Mouse (Mus musculus) bone marrow macrophage, adult 2 months (primary cell): ENCODE results near the gene Mob1a. TPM values are rescaled to one million over a fixed set of nuclear protein-coding genes. Genes with fewer than 3 reads are reported as not detected.
A peak's percentile ranks its signal among the peaks of the same experiment; 100 is the strongest.

Experiments
- H3K27ac ChIP-seq: 2 replicates; pipeline ENCODE4 v1.5.1; 2012; ENCODE audit warnings: low read depth, low read length; ENCODE audit not compliant: insufficient read depth
- H3K4me1 ChIP-seq: 2 replicates; pipeline ENCODE4 v1.6.1; 2012; ENCODE audit warnings: low read length; ENCODE audit not compliant: control insufficient read depth, insufficient read depth
- H3K4me3 ChIP-seq: 2 replicates; pipeline ENCODE4 v1.5.1; 2012; ENCODE audit warnings: mild to moderate bottlenecking, low read length, moderate library complexity; ENCODE audit not compliant: insufficient read depth
- CTCF ChIP-seq: IDR thresholded peaks from 2 replicates; pipeline ENCODE4 v1.5.1; 2012; ENCODE audit warnings: low read depth, mild to moderate bottlenecking, low read length, moderate library complexity
- POLR2A ChIP-seq: IDR thresholded peaks from 2 replicates; pipeline ENCODE4 v1.6.1; 2012; ENCODE audit warnings: mild to moderate bottlenecking, low read depth, low read length, borderline replicate concordance
- polyA plus RNA-seq: library from polyadenylated mRNA; stranded (reverse); fragments of >200 nt; gene quantifications from 2 replicates; pipeline ENCODE4 v1.2.4, GENCODE M21; 2012; ENCODE audit not compliant: missing spikeins, insufficient read depth, insufficient read length

The Mob1a gene
- polyA plus RNA-seq, 1 experiment = 182 TPM

- no peak for TF ChIP-seq POLR2A
- TF ChIP-seq CTCF = no peak
- Histone ChIP-seq H3K4me3 (no peak overlapping the region), H3K4me1 (peaks cover 29% of the 10 kb centered on the region), H3K27ac (peak overlapping the region; percentile 80)
Measured at GRCm38 (mm10) chr6:83381510-83382491, 56.0 kb downstream of the Mob1a start.

GRCm38 (mm10) chr6:83385569-83386090 lies 59.8 kb downstream of the Mob1a start:
- TF ChIP-seq CTCF (no peak), POLR2A (no peak)
- H3K4me3 ChIP-seq = no peak overlapping the region
- peaks cover 26% of the 10 kb centered on the region for H3K4me1 ChIP-seq
- H3K27ac ChIP-seq = no peak overlapping the region

GRCm38 (mm10) chr6:83392166-83392780 lies 66.5 kb downstream of the Mob1a start:
- Histone ChIP-seq H3K4me3 (no peak overlapping the region), H3K4me1 (no peaks in the 10 kb centered on the region), H3K27ac (no peak overlapping the region)
- TF ChIP-seq POLR2A (no peak), CTCF (no peak)

Other genes starting within 250 kb of the Mob1a start
- gene Pcgf1, start 248.1 kb upstream of the Mob1a start, polyA plus RNA-seq = 31.0 and 37.0 TPM in 2 replicates
- 0.78 TPM in 1 of 2 replicates, not detected in the other for gene Lbx2, start 239.6 kb upstream of the Mob1a start, polyA plus RNA-seq
- 3.2 and 6.1 TPM in 2 replicates for gene Ccdc142, start 224.4 kb upstream of the Mob1a start, polyA plus RNA-seq
- gene Gm42688, start 224.4 kb upstream of the Mob1a start, polyA plus RNA-seq = 5.5 and 6.1 TPM in 2 replicates
- gene Mrpl53, start 217.0 kb upstream of the Mob1a start, polyA plus RNA-seq = 26.5 and 26.9 TPM in 2 replicates
- 16.1 and 17.1 TPM in 2 replicates for gene Mogs, start 210.5 kb upstream of the Mob1a start, polyA plus RNA-seq
- 20.3 and 27.1 TPM in 2 replicates for gene Wbp1, start 204.5 kb upstream of the Mob1a start, polyA plus RNA-seq
- 25.1 and 26.8 TPM in 2 replicates for gene Ino80b, start 200.6 kb upstream of the Mob1a start, polyA plus RNA-seq
- 1.4 and 1.8 TPM in 2 replicates for gene Rtkn, start 190.6 kb upstream of the Mob1a start, polyA plus RNA-seq
- 1.5 and 3.5 TPM in 2 replicates for gene Wdr54, start 169.6 kb upstream of the Mob1a start, polyA plus RNA-seq
- not detected in 2 replicates for gene 1700003E16Rik, start 169.6 kb upstream of the Mob1a start, polyA plus RNA-seq
- 87.2 and 98.2 TPM in 2 replicates for gene Dctn1, start 160.1 kb upstream of the Mob1a start, polyA plus RNA-seq
- 0.55 TPM in 1 of 2 replicates, not detected in the other for gene Slc4a5, start 106.2 kb upstream of the Mob1a start, polyA plus RNA-seq
- gene Mthfd2, start 108 bp upstream of the Mob1a start, polyA plus RNA-seq = 21.1 and 28.1 TPM in 2 replicates
- 24.8 and 35.7 TPM in 2 replicates for gene Bola3, start 23.1 kb downstream of the Mob1a start, polyA plus RNA-seq
- 46.8 and 46.9 TPM in 2 replicates for gene Tet3, start 133.1 kb downstream of the Mob1a start, polyA plus RNA-seq
- gene Dguok, start 181.0 kb downstream of the Mob1a start, polyA plus RNA-seq = 61.5 and 63.2 TPM in 2 replicates
- 4.6 and 4.7 TPM in 2 replicates for gene Actg2, start 210.2 kb downstream of the Mob1a start, polyA plus RNA-seq
- gene Stambp, start 246.7 kb downstream of the Mob1a start, polyA plus RNA-seq = 28.8 and 36.4 TPM in 2 replicates